Mouse (Mus musculus) R1 (cell line): ENCODE results near the gene 1600002K03Rik.
"Not testable (repeated sequence)": the region's sequence is repeated elsewhere in the genome, so short reads cannot be mapped to it uniquely, and the experiment has no call there.

ENCODE experiments used
- DNase-seq: peaks from one replicate; pipeline ENCODE4 v3.0.0-alpha.2; 2018; ENCODE audit warnings: low read depth, low spot score

The 1600002K03Rik gene

GRCm38 (mm10) chr10:80186649-80187048, 13.9 kb downstream of the 1600002K03Rik start:
- no peak for DNase-seq

DNA sequence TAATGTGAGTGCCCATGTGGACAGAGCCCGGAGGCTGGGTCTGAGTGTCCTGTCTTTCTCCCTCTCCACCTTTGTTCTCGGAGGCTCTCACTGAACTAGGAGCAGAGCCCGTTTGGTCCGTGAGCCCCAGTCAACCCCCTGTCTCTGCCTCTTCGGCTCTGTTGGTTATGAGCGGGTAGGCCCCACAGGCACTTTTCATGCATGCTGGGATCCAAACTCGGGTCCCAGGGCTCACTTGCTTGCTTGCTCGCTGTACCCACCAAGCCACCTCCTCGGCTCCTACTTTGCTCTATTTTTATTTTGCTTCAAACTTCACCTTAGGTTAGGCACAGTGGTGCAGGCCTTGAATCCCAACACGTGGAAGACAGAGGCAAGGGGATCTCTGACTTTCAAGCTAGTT, 15.0 kb downstream of the 1600002K03Rik start:
- no peak for DNase-seq

GRCm38 (mm10) chr10:80188453-80189024, 15.8 kb downstream of the 1600002K03Rik start:
- DNase-seq = no peak

GRCm38 (mm10) chr10:80189999-80190398, 17.3 kb downstream of the 1600002K03Rik start:
- DNase-seq = no peak

DNA sequence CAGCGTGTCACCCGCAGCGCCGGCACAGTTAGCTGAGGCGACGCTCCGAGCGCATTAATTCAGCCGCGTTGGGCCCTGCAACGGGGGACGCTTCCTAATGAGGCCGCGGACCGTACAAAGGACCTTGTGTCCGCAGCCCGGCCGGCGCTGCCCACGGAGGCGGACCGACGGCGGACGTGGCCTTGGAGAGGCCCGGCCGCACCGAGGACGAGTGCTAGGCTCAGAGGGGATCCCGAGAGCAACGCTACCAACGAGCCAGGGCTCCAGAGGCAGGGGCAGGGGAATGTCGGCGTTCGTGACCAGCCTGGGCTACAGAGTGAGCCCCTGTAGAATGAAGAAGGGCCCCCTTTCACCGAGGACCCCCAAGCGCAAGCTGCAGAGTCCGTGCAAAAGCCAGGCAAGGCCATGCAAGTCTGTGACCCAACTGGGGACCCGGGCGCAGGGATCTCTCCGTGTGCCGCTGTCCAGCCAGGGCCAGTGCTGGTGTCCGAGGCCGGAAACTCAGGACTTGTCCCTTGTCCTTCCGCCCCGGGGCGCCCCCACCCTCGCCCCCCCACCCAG, 17.8 kb downstream of the 1600002K03Rik start:
- no peak for DNase-seq

GRCm38 (mm10) chr10:80193976-80194375, 21.2 kb downstream of the 1600002K03Rik start:
- no peak for DNase-seq

DNA sequence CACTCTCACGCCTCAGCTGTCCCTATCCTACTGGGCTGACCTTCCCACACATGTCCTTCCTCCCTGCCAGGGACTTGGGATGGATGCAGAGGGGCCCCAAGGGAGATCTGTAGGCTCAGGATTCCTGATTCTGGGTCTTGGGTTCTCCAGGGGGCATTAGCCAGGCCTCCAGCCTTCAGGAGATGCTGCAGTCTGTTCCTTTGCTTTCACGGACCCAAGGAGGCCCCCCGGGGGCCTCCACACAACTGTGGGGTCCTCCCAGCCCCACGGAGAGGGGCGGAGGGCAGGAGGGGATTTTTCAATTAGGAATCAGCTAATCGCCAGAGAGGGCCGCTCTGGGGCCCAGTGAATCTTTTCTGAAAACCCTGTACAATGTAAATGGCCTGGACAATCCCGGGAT, 21.7 kb downstream of the 1600002K03Rik start:
- no peak for DNase-seq

DNA sequence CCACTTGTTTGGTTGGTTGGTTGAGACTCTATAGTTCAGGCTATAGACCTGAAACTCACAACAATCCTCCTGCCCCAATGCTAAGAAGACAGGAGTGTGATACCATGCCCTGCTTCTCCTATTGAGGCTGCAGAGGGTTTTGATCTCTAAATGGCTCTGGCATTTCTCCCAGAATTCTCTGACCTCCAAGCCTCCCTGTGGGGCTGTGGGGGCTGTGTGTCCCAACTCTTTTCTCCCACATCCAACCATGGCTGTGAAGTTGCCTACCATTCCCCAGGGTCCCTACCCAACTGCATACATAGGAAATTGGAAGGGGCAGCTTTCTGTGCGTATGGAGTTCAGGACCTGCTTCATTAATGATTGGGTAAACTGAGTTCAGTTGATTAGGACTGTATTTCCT, 23.4 kb downstream of the 1600002K03Rik start:
- DNase-seq = no peak

DNA sequence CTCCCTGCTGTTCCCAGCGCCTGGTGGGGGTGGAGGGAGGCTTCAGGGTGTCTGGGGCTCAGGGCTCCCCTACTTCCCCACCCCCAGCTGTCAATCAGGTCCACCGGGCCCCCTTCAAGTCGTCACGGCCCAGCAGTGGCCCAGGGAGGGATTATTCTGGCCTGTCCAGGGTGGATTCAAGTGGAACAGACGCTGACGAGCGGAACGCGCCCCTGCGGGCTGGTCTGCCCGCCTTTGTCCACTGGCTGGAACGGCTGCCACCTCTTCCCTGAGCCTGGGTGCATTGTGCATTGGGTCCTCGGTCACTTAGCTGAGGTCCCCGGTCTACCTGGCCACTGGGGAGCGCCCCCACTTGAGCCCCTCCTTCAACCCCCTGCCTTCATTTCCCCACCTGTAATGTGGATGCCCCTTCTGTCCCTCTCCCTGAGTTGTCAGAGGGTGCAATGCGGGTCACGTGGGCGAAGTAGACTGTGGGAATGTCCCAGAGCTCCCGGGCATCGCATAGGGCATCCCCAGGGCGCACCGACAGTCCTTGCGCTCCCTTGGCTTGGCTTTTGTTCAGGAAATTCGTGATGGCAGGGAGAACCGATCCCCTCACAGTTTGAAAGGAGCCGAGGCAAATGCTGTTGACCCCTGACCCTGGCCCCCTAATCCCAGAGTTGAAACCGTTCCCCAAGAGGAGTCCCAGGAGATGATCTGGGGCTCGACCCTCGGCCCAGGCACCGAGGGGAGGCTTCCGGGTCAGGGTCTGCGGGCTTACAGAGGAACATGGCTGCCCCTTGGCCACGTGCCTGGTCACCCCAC, 24.2 kb downstream of the 1600002K03Rik start:
- DNase-seq = no peak

DNA sequence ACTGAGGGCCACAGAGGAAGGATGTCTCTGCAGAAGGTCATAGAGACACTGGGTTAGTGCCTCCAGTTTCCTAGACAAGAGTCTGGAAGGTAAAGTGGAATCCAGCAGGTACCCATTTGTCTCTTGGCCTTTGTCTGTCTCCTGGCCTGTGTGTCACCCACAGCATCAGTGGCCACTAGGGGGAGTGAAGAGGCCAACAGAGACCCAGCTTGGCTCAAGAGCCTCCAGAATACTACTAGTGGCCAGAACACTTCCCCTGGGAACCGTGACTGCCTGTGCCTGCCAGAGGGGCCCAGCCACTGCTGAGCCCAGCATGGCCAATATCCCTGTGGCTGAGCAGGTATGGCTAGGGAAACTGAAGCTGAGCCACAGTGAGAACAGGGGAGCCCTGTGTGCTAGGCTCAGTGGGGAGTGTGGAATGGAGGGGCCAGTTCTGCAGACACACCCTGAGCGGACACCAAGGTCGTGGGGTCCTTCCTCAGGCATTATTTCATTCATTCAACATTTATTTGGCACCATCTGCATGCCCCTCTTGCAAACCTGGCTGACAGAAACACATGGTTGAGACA, 26.8 kb downstream of the 1600002K03Rik start:
- peak; percentile 93 for DNase-seq

- no peak for DNase-seq
Measured at GRCm38 (mm10) chr10:80200485-80200884, 27.7 kb downstream of the 1600002K03Rik start.

- peak; percentile 49 for DNase-seq
Measured at GRCm38 (mm10) chr10:80204055-80204454, 31.3 kb downstream of the 1600002K03Rik start.

- DNase-seq = no peak
Measured at GRCm38 (mm10) chr10:80207201-80207600, 34.5 kb downstream of the 1600002K03Rik start.

DNA sequence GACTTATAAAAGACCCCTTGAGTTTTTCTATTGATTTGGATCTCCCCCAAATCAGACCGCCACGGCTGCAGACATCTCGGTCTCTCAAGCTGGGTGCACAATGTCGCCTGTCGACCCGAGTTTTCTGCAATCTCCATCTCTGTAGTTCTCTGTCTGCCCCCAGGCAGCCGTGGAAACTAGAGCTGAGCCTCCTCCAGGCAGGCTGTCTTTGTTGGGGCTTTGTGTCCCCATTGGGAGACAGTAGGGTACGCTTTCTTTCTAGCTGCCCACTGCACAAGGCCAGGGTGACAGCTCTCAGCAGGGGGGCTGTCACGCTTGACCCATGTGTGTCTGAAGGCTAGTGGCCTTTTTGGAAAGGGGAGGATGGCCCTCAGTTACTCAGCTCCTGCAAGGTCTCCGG, 34.9 kb downstream of the 1600002K03Rik start:
- no peak for DNase-seq

- DNase-seq = no peak
Measured at GRCm38 (mm10) chr10:80208248-80208647, 35.5 kb downstream of the 1600002K03Rik start.

DNA sequence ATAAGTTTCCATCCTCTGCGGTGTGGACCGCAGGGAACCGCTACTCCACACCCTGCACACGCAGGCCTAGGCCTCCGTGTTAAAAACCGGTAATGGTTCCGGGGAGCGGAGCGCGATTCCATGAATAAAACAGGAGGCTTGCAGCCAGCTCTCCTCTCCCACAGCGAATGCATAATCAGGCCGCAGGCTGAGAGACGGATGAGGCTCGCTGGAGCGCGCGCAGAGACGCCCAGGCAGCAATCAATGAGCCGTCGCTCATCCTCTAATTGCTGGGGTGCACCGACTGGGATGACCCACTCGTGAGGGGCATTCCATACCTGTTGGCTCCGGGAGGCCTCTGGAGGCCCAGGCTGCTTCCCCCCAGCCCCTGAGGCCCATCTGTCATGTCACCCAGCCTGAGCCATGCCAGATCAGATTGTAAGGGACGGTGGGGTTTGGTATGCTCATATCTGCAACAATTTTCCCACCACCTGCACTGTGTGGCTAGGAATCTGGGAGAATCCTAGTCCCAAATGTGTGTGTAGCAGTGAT, 36.2 kb downstream of the 1600002K03Rik start:
- no peak for DNase-seq

GRCm38 (mm10) chr10:80211547-80212103, 38.9 kb downstream of the 1600002K03Rik start:
- not testable (repeated sequence) for DNase-seq

DNA sequence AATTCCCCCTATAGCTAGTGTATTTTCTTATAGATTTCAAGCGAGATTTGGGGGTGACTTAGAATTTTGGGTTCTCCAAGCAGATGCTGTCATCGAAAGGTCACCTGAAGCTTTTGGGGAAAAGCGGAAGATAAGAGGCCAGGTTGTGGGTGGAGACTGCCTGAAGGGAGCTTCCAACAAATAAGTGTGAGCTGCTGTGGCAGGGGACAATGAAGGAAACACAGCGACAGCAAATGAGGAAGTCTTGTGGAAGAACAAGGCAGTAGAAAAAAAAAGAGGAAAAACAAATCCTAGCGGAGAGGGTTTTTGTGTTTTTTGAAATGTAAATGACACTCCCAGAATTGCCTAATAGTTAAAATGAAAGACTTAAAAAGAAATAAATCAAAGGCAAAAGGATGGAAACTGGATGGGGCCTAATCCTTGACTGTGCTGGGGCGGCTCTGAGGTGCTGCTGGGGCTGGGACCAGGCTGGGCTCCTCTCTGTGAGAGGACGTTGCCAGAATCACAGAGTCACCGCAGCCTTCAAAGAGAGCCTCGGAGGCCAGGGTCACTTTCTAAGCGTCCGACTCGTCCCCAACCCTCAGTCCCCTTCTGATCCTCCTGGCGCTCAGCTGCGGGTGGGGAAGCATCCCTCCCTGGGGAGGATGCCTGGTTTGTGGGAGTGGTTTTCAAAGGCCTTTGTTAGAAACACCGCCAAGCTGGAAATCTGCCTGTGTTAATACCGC, 42.5 kb downstream of the 1600002K03Rik start:
- no peak for DNase-seq

- DNase-seq = peak; percentile 88
Measured at GRCm38 (mm10) chr10:80220676-80221075, 47.9 kb downstream of the 1600002K03Rik start.

DNA sequence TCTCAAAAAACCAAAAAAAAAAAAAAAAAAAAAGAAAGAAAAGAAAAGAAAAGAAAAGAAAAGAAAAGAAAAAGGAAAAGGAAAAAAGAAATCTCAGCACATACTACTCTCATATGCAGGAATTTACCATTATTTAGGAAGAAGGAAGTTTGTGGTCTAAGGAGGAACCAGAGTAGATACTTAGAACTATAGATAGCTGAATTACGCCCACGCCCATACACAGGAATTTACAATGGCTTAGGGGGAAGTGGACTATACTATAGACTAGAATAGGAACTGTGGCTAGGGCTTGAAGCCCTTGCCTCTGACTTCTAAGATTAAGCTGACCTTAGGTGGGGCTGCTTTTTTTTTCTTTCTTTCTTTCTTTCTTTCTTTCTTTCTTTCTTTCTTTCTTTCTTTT, 50.4 kb downstream of the 1600002K03Rik start:
- peak; percentile 46 for DNase-seq
